Mouse (Mus musculus) embryonic fibroblast, embryonic 13.5 days (primary cell): ENCODE results near the gene Zfp462.

Experiments
- CTCF ChIP-seq: IDR thresholded peaks from 2 replicates; pipeline ENCODE4 v1.5.1; 2011; ENCODE audit warnings: mild to moderate bottlenecking, control low read depth, low read length, moderate library complexity, borderline replicate concordance; ENCODE audit not compliant: insufficient read depth
- POLR2A ChIP-seq: IDR thresholded peaks from 2 replicates; pipeline ENCODE4 v1.6.1; 2011; ENCODE audit warnings: low read depth, mild to moderate bottlenecking, control low read depth, low read length, moderate library complexity

DNA sequence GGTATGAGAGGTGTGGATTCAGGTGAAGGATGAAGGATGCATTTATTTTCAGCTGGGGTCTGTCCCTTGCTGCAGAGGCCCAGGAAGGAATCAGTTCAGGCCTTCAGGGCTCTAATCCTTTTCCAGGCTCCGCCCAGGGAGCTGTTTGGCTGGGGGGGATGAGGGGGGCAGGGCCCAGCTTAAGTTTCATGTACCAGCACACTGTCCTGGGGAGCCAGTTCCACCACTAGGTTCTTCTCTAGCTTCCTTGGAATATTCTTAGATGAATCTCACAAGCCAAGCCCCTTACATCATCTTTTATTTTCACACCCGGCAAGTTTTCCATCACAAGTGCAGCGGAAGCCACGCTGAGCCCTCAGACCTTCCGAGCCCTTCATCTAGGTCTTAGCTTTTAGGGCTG lies 85.6 kb downstream of the Zfp462 start:
- TF ChIP-seq CTCF: no peak
- no peak for TF ChIP-seq POLR2A
